Mouse (Mus musculus): ENCODE measurements around the gene Trmt5. TPM values are rescaled to one million over a fixed set of nuclear protein-coding genes. Genes with fewer than 3 reads are reported as not detected.

Trmt5 gene
- polyA plus RNA-seq (2012; fragmentation: generic; extraction: Trizol), result 8.3 TPM
- long read RNA-seq, experiment 1, transcript Trmt5-201 (5 exons, 2,066 nt), result major isoform, 7 of 15 reads
- long read RNA-seq, experiment 1, partial matches to known transcripts, result 2 of 15 reads
- long read RNA-seq, experiment 1, other reads (novel, unspliced or antisense), result 6 of 15 reads
- long read RNA-seq, experiment 2, transcript Trmt5-201 (5 exons, 2,066 nt), result major isoform, 33 of 50 reads
- long read RNA-seq, experiment 2, partial matches to known transcripts, result 7 of 50 reads
- long read RNA-seq, experiment 2, other reads (novel, unspliced or antisense), result 10 of 50 reads

DNA sequence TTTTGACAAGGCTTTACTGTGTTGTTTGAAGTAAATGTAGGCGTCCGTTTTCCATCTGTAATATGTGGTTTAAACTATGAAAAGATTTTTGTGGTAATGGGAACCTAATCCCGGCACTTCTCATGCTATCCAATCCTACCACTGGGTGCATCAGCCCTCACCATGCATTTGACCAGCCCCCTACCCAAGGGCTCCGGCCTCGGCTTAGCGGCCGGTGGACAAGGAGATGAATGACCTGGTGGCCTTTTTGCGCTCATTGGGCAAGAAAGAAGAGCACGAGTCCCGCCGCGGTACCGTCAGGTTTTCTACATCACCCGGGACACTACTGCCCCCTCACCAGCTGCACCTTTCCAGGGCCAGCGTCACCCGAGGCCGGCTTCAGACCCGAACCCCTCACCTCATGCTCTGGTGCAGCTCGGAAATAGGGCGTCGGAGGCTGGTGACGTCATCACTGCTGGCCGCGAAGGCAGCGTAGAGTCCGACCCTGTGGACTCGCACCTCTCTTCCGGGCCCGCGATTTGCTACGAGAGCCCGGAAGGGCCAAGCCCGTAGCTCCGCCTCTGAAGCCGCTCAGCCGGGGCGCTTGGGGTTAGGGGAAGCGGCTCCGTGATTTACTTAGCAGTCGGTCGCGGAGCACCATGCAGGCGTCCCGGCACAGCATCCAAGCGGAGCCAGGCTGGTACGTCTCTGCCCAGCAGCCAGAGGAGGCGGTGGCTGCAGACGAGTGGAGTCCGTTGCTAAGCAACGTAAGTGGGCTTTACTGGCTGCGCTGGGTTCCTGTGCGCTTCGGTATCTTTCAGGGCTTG lies at the start of gene Trmt5, which contains the start of gene Slc38a6:
TSS of gene Trmt5 (minus strand) at position 424 of the 806 bp plus-strand sequence.
TSS of gene Slc38a6 (plus strand) at position 493 of the 806 bp plus-strand sequence.
- peaks cover 38% of the 10 kb centered on the region for H3K36me3 ChIP-seq (ENCODE audit: control insufficient read depth, insufficient read depth)
- H3K27me3 ChIP-seq (ENCODE audit: control insufficient read depth, insufficient read depth, insufficient read length), result no peaks in the 10 kb centered on the region
- H3K79me3 ChIP-seq (ENCODE audit: low read depth), result peaks cover 57% of the 10 kb centered on the region
- TF ChIP-seq CEBPB (IDR thresholded peaks at IDR 0.05; ENCODE audit: low read depth) (no peak), MAX (IDR thresholded peaks at IDR 0.05) (peak; percentile 91), MYOD1 (IDR thresholded peaks at IDR 0.05; ENCODE audit: control insufficient read depth, insufficient read length, low read depth) (no peak), USF1 (IDR thresholded peaks at IDR 0.05; ENCODE audit: low read depth) (no peak)
- peaks cover 83% of the 10 kb centered on the region for H3K79me2 ChIP-seq (ENCODE audit: control insufficient read depth, insufficient read depth)
- peak within 1 kb of the TSS; percentile 94 for H3K4me3 ChIP-seq (ENCODE audit: insufficient read depth, poor library complexity, severe bottlenecking)
- peak within 1 kb of the TSS; percentile 88 for H3ac ChIP-seq (ENCODE audit: control insufficient read depth, insufficient read length, low read depth)

DNA sequence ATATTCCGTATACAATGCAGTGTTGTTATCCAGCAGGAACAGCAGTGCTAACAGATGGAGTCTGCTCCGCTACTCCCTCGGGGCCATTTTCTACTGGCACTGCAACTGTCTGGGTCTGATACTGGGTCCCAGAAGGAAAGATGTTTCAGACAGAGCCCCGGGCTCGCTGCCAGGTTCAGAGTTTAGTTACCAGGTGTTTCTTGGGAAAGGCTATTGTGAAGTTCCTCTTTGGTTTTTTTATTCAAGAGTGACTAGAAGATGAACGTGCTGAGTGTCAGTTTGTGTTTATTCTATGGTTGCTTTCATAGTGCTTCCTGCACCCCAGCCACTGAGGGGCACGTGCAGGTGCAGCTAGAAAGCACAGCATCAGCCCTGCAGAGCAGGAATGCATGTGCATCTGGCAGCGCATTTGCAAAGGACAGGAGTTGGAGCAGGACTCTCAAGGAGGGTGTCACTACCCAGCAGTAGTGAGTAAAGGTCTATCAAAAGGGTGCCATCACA lies 47.6 kb upstream of the Trmt5 start:
- no peaks in the 10 kb centered on the region for H3K79me3 ChIP-seq (ENCODE audit: low read depth)
- no peak for TF ChIP-seq MYOD1 (IDR thresholded peaks at IDR 0.05; ENCODE audit: control insufficient read depth, insufficient read length, low read depth)
- TF ChIP-seq CEBPB (IDR thresholded peaks at IDR 0.05; ENCODE audit: low read depth), result no peak
- no peak for TF ChIP-seq USF1 (IDR thresholded peaks at IDR 0.05; ENCODE audit: low read depth)
- TF ChIP-seq MAX (IDR thresholded peaks at IDR 0.05), result no peak
- no peak for TF ChIP-seq FOSL1 (IDR thresholded peaks at IDR 0.05; ENCODE audit: insufficient read depth, low read length, poor library complexity, severe bottlenecking)
- no peak for TF ChIP-seq CTCF (IDR thresholded peaks at IDR 0.05; ENCODE audit: control insufficient read depth, insufficient read depth, insufficient read length)
- TF ChIP-seq MYOG (IDR thresholded peaks at IDR 0.05; ENCODE audit: control insufficient read depth, extremely low read depth, insufficient read length), result no peak
- H3K27me3 ChIP-seq (ENCODE audit: control insufficient read depth, insufficient read depth, insufficient read length), result no peaks in the 10 kb centered on the region
- H3ac ChIP-seq (ENCODE audit: control insufficient read depth, insufficient read length, low read depth), result no peak overlapping the region
- H3K4me3 ChIP-seq (ENCODE audit: insufficient read depth, poor library complexity, severe bottlenecking), result no peak overlapping the region
- H3K36me3 ChIP-seq (ENCODE audit: control insufficient read depth, insufficient read depth), result peaks cover 49% of the 10 kb centered on the region
- H3K79me2 ChIP-seq (ENCODE audit: control insufficient read depth, insufficient read depth), result no peaks in the 10 kb centered on the region

DNA sequence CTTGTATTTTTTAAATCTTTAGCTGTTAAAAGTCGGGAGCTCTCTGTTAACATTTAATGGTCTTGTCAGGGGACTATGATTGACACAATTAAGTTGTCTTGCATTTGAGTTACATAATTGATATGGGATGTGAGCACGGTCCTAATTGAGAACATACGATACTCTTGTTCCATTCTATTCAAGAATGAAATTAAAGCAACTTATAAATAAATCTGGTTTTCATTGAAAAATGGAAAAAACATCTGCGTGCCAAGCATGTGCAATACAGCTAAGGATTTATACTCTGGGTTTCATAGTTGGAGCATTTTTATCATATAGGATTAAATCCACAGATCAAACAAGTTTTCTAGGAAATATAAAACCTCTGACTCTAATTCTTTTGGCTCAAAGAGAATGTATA lies 46.2 kb upstream of the Trmt5 start:
- Histone ChIP-seq H3K79me3 (ENCODE audit: low read depth) (no peaks in the 10 kb centered on the region), H3K27me3 (ENCODE audit: control insufficient read depth, insufficient read depth, insufficient read length) (no peaks in the 10 kb centered on the region), H3K79me2 (ENCODE audit: control insufficient read depth, insufficient read depth) (no peaks in the 10 kb centered on the region), H3ac (ENCODE audit: control insufficient read depth, insufficient read length, low read depth) (no peak overlapping the region), H3K36me3 (ENCODE audit: control insufficient read depth, insufficient read depth) (peaks cover 47% of the 10 kb centered on the region), H3K4me3 (ENCODE audit: insufficient read depth, poor library complexity, severe bottlenecking) (no peak overlapping the region)
- no peak for TF ChIP-seq MYOG (IDR thresholded peaks at IDR 0.05; ENCODE audit: control insufficient read depth, extremely low read depth, insufficient read length)
- no peak for TF ChIP-seq FOSL1 (IDR thresholded peaks at IDR 0.05; ENCODE audit: insufficient read depth, low read length, poor library complexity, severe bottlenecking)
- no peak for TF ChIP-seq CEBPB (IDR thresholded peaks at IDR 0.05; ENCODE audit: low read depth)
- TF ChIP-seq MAX (IDR thresholded peaks at IDR 0.05), result no peak
- TF ChIP-seq CTCF (IDR thresholded peaks at IDR 0.05; ENCODE audit: control insufficient read depth, insufficient read depth, insufficient read length), result no peak
- no peak for TF ChIP-seq MYOD1 (IDR thresholded peaks at IDR 0.05; ENCODE audit: control insufficient read depth, insufficient read length, low read depth)
- TF ChIP-seq USF1 (IDR thresholded peaks at IDR 0.05; ENCODE audit: low read depth), result no peak

- no peaks in the 10 kb centered on the region for H3K79me2 ChIP-seq (ENCODE audit: control insufficient read depth, insufficient read depth)
- no peak overlapping the region for H3K4me3 ChIP-seq (ENCODE audit: insufficient read depth, poor library complexity, severe bottlenecking)
- H3K79me3 ChIP-seq (ENCODE audit: low read depth), result no peaks in the 10 kb centered on the region
- no peak overlapping the region for H3ac ChIP-seq (ENCODE audit: control insufficient read depth, insufficient read length, low read depth)
- H3K27me3 ChIP-seq (ENCODE audit: control insufficient read depth, insufficient read depth, insufficient read length), result no peaks in the 10 kb centered on the region
- no peak for TF ChIP-seq FOSL1 (IDR thresholded peaks at IDR 0.05; ENCODE audit: insufficient read depth, low read length, poor library complexity, severe bottlenecking)
- TF ChIP-seq CTCF (IDR thresholded peaks at IDR 0.05; ENCODE audit: control insufficient read depth, insufficient read depth, insufficient read length), result no peak
- TF ChIP-seq MYOG (IDR thresholded peaks at IDR 0.05; ENCODE audit: control insufficient read depth, extremely low read depth, insufficient read length), result no peak
- TF ChIP-seq MYOD1 (IDR thresholded peaks at IDR 0.05; ENCODE audit: control insufficient read depth, insufficient read length, low read depth), result no peak
- no peak for TF ChIP-seq USF1 (IDR thresholded peaks at IDR 0.05; ENCODE audit: low read depth)
- no peak for TF ChIP-seq MAX (IDR thresholded peaks at IDR 0.05)
- no peak for TF ChIP-seq CEBPB (IDR thresholded peaks at IDR 0.05; ENCODE audit: low read depth)
- peaks cover 52% of the 10 kb centered on the region for H3K36me3 ChIP-seq (ENCODE audit: control insufficient read depth, insufficient read depth)
These were observed 43.7 kb upstream of the Trmt5 start for GRCm38 (mm10) chr12:73330236-73330635.

DNA sequence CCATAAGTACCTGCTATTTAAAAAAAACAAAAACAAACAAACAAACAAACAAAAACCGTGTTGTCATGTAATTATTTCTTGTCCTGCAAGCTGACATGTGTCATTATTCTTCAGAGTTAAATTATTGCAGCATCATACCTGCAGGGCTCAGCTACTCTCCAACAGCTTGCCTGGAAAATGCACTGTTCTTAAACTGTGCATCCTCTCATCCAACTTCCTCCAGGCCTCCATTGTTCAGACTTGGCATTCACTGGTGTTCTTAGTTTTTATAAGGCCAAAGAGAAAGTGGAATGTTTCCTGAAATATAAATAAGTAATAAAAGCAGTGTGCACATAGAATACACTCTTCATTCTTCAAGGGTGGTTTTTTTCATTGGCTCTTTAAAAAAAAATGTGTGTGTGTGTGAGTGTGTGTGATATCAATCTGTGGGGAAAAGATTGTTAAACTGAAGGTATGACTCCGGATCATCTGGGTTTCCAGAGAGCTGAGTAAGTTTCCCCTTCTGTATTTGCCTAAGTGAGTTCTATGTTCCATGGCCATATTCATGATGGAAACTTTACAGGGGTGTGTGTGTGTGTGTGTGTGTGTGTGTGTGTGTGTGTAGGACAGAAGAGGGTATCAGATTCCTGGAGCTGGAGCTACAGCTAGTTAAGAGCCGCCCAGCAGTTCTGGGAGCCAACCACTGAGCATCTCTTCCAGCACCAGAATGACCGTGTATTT lies 42.1 kb upstream of the Trmt5 start:
- Histone ChIP-seq H3K79me3 (ENCODE audit: low read depth) (no peaks in the 10 kb centered on the region), H3K4me3 (ENCODE audit: insufficient read depth, poor library complexity, severe bottlenecking) (no peak overlapping the region), H3ac (ENCODE audit: control insufficient read depth, insufficient read length, low read depth) (no peak overlapping the region)

More for the DNA sequence above, 42.1 kb upstream of the Trmt5 start:
- Histone ChIP-seq H3K36me3 (ENCODE audit: control insufficient read depth, insufficient read depth) (peaks cover 40% of the 10 kb centered on the region), H3K79me2 (ENCODE audit: control insufficient read depth, insufficient read depth) (no peaks in the 10 kb centered on the region), H3K27me3 (ENCODE audit: control insufficient read depth, insufficient read depth, insufficient read length) (no peaks in the 10 kb centered on the region)
- TF ChIP-seq MAX (IDR thresholded peaks at IDR 0.05) (no peak), USF1 (IDR thresholded peaks at IDR 0.05; ENCODE audit: low read depth) (no peak), MYOG (IDR thresholded peaks at IDR 0.05; ENCODE audit: control insufficient read depth, extremely low read depth, insufficient read length) (no peak), CEBPB (IDR thresholded peaks at IDR 0.05; ENCODE audit: low read depth) (no peak), MYOD1 (IDR thresholded peaks at IDR 0.05; ENCODE audit: control insufficient read depth, insufficient read length, low read depth) (no peak), FOSL1 (IDR thresholded peaks at IDR 0.05; ENCODE audit: insufficient read depth, low read length, poor library complexity, severe bottlenecking) (no peak), CTCF (IDR thresholded peaks at IDR 0.05; ENCODE audit: control insufficient read depth, insufficient read depth, insufficient read length) (no peak)

All from C2C12 (cell line).